Mouse (Mus musculus) small intestine, adult 2 months (tissue): ENCODE results near the gene Umod. TPM values are rescaled to one million over a fixed set of nuclear protein-coding genes. Genes with fewer than 3 reads are reported as not detected.
A peak's percentile ranks its signal among the peaks of the same experiment; 100 is the strongest.

Experiments used
- H3K27ac ChIP-seq: fragments of 200-500 bp; 2 replicates; pipeline ENCODE4 v1.5.1; 2012; ENCODE audit warnings: low read depth, low read length, control low read depth, inconsistent platforms; ENCODE audit not compliant: insufficient read depth
- H3K27me3 ChIP-seq: fragments of 200-500 bp; 2 replicates; pipeline ENCODE4 v1.6.1; 2012; ENCODE audit warnings: mild to moderate bottlenecking, moderate library complexity, low read length, inconsistent platforms; ENCODE audit not compliant: control insufficient read depth, insufficient read depth
- H3K36me3 ChIP-seq: fragments of 200-500 bp; 2 replicates; pipeline ENCODE4 v1.6.1; 2012; ENCODE audit warnings: mild to moderate bottlenecking, low read length, control low read depth, inconsistent platforms; ENCODE audit not compliant: control insufficient read depth, insufficient read depth
- H3K4me1 ChIP-seq: fragments of 200-500 bp; 2 replicates; pipeline ENCODE4 v1.6.1; 2012; ENCODE audit warnings: low read length, inconsistent platforms, mixed read lengths; ENCODE audit not compliant: control insufficient read depth, insufficient read depth, insufficient read length
- H3K4me3 ChIP-seq: fragments of 200-500 bp; 2 replicates; pipeline ENCODE4 v1.5.1; 2012; ENCODE audit warnings: low read depth, mild to moderate bottlenecking, control low read depth, inconsistent platforms, low read length, moderate library complexity
- CTCF ChIP-seq: fragments of 200-500 bp; IDR thresholded peaks from 2 replicates; pipeline ENCODE4 v1.5.1; 2012; ENCODE audit warnings: low read depth, mild to moderate bottlenecking, control low read depth, inconsistent platforms, low read length, moderate library complexity, mixed read lengths; ENCODE audit not compliant: insufficient replicate concordance, insufficient read length; ENCODE audit errors: extremely low read depth
- POLR2A ChIP-seq: fragments of 200-500 bp; IDR thresholded peaks from 2 replicates; pipeline ENCODE4 v1.6.1; 2012; ENCODE audit warnings: low read depth, mild to moderate bottlenecking, control low read depth, inconsistent platforms, low read length, moderate library complexity
- WGBS: fragments of 180-500 bp; shearing (Covaris S2); methylation state at CpG from one replicate; pipeline ENCODE4 v1.1.7; 2018; 5-methylcytosine and 5-hydroxymethylcytosine counted together
- polyA plus RNA-seq: library from polyadenylated mRNA; depleted of rRNA; stranded (reverse); fragments of >200 nt; gene quantifications from 2 replicates; pipeline ENCODE4 v1.2.3, GENCODE M21; 2012

Umod gene
- polyA plus RNA-seq, 1 experiment, result not detected

DNA sequence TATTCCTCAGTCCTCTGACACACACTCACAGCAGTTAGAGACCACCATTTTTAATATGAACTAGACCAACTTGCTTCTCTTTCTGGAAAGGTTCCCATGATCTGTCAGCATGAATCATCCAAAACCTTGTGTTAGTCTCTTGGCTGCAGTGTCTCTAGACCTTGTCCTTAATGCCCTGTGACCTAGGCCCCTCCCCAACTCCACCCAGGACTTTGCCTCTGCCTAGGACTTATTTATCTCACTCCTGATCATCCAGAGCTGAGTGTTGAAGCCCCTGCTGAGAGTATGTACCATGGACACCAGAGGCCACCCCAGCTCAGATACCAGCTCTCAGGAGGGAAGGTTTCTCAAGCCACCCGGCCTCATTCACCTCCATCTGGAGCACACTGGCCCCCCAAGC lies 43.3 kb upstream of the Umod start:
- H3K4me1 ChIP-seq, result peaks cover 37% of the 10 kb centered on the region; the same call in 1 of the 2 replicates
- no peak for TF ChIP-seq POLR2A
- TF ChIP-seq CTCF, result no peak
- 78% methylated on average over 1 of the region's 1 CpGs for WGBS
- H3K27me3 ChIP-seq, result no peaks in the 10 kb centered on the region
- H3K27ac ChIP-seq, result peak overlapping the region; percentile 96
- no peak overlapping the region for H3K4me3 ChIP-seq
- H3K36me3 ChIP-seq, result no peaks in the 10 kb centered on the region

DNA sequence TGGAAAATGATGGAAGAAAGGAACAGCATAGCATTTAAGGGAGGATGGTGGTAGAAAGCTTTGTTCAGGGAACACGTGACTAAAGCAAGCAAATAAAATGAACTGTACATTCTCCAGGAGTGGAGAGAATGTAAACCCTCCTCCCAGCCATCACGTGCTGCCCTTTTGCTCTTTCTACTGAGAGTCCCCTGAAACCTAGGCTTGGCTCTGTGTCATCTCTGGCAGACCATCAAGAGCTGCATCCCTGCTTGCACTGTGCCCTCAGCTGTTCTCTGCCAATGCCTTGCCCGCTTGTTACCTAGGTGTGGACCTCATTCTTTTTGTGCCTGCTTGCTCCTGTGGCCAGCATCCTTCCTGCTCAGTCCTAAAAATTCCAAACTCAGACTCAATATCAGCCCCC lies 42.7 kb upstream of the Umod start:
- 19% methylated on average over 3 of the region's 3 CpGs for WGBS
- no peak for TF ChIP-seq POLR2A
- TF ChIP-seq CTCF, result no peak
- Histone ChIP-seq H3K36me3 (no peaks in the 10 kb centered on the region), H3K27me3 (no peaks in the 10 kb centered on the region), H3K4me1 (peaks cover 36% of the 10 kb centered on the region; the same call in 1 of the 2 replicates), H3K4me3 (no peak overlapping the region), H3K27ac (peak overlapping the region; percentile 96)

GRCm38 (mm10) chr7:119519654-119520053 lies 40.6 kb upstream of the Umod start:
- H3K36me3 ChIP-seq, result no peaks in the 10 kb centered on the region
- H3K4me3 ChIP-seq, result no peak overlapping the region
- no peak overlapping the region for H3K27ac ChIP-seq
- peak; percentile 84; the same call in 1 of the 2 replicates for TF ChIP-seq CTCF
- TF ChIP-seq POLR2A, result no peak
- peaks cover 28% of the 10 kb centered on the region; the same call in 1 of the 2 replicates for H3K4me1 ChIP-seq
- 37% methylated on average over 5 of the region's 5 CpGs for WGBS
- H3K27me3 ChIP-seq, result no peaks in the 10 kb centered on the region

DNA sequence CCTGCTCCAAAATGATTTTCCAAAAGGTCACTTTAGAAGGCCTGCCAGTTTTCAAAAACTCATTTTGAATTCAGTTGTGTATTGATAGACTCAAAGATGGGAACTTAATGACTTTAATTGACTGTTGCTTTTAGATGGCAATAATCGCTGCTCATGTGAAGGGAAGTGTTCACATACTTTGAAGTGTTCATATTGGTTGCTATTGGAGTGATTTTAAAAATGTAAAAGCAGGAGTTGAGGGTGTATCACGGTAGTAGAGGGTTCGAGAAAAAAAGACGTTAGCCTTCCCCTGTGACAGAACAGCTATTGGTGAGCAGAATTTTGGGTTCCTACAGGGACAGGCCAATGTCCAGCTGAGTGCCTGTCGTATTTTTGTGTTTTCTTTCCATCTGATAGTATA lies 40.1 kb upstream of the Umod start, which contains the start of gene Acsm5:
Gene Acsm5, plus strand, starts transcription at position 301 of the 400 bp plus-strand sequence.
- no peaks in the 10 kb centered on the region for H3K27me3 ChIP-seq
- 69% methylated on average over 5 of the region's 5 CpGs for WGBS
- no peak within 1 kb of the TSS for H3K27ac ChIP-seq
- H3K4me1 ChIP-seq, result peaks cover 25% of the 10 kb centered on the region; the same call in 1 of the 2 replicates
- H3K36me3 ChIP-seq, result no peaks in the 10 kb centered on the region
- no peak for TF ChIP-seq CTCF
- TF ChIP-seq POLR2A, result no peak
- no peak within 1 kb of the TSS for H3K4me3 ChIP-seq

DNA sequence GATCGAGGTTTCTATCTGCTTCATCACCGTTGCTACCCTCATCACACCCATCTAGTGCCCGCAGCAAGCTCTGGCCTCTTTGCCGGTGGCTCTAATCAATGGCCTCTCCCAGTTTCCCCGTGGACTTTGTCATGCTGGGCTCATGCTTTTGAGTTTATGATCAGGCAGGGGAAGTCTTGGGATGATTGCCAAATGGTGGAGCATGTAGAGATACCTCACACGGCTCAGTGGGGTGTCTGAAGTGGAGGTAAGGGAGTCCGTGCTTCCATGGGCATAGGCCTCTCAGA lies 37.1 kb upstream of the Umod start:
- Histone ChIP-seq H3K4me1 (peaks cover 9% of the 10 kb centered on the region; the same call in 1 of the 2 replicates), H3K36me3 (no peaks in the 10 kb centered on the region), H3K4me3 (0 out of 2 replicates have a peak overlapping the region, but pooled peaks have one; percentile 1), H3K27me3 (no peaks in the 10 kb centered on the region), H3K27ac (peak overlapping the region; percentile 44; the same call in 1 of the 2 replicates)
- TF ChIP-seq CTCF (no peak), POLR2A (no peak)
- 21% methylated on average over 7 of the region's 7 CpGs for WGBS

- Histone ChIP-seq H3K4me3 (0 out of 2 replicates have a peak overlapping the region, but pooled peaks have one; percentile 1), H3K27me3 (no peaks in the 10 kb centered on the region), H3K27ac (peak overlapping the region; percentile 26), H3K4me1 (peaks cover 7% of the 10 kb centered on the region; the same call in 1 of the 2 replicates), H3K36me3 (no peaks in the 10 kb centered on the region)
- WGBS, result 31% methylated on average over 10 of the region's 10 CpGs
- TF ChIP-seq CTCF, result peak; percentile 51; the same call in 1 of the 2 replicates
- no peak for TF ChIP-seq POLR2A
Observed at GRCm38 (mm10) chr7:119515492-119516271, 36.6 kb upstream of the Umod start.

GRCm38 (mm10) chr7:119513056-119513455 lies 34.0 kb upstream of the Umod start:
- no peak overlapping the region for H3K27ac ChIP-seq
- H3K36me3 ChIP-seq, result no peaks in the 10 kb centered on the region
- 28% methylated on average over 7 of the region's 7 CpGs for WGBS
- peaks cover 7% of the 10 kb centered on the region; the same call in 1 of the 2 replicates for H3K4me1 ChIP-seq
- no peak overlapping the region for H3K4me3 ChIP-seq
- TF ChIP-seq CTCF, result peak; percentile 60; the same call in 1 of the 2 replicates
- no peak for TF ChIP-seq POLR2A
- H3K27me3 ChIP-seq, result no peaks in the 10 kb centered on the region

DNA sequence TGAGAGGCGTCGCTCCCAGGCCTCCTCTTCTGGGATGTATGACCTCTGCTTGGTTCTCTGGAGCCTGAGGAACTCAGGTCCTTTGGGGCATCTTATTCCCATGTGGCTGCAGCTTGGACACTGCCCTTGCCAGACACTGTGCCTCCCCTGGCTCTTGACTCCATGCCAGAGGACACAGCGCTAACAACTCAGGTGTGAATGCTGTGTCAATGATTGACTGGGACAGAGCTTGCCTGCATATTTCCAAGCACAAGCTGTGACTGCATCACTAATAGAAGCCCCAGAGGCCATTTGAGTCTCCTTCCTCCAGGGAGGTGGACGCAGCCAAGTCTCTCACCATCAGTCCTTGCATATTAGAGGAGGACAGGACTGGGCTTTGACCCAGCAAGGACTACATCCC lies 32.1 kb upstream of the Umod start:
- WGBS, result 63% methylated on average over 4 of the region's 4 CpGs

More for the DNA sequence above, 32.1 kb upstream of the Umod start:
- Histone ChIP-seq H3K27me3 (no peaks in the 10 kb centered on the region), H3K36me3 (no peaks in the 10 kb centered on the region), H3K4me3 (no peak overlapping the region), H3K4me1 (peaks cover 7% of the 10 kb centered on the region; the same call in 1 of the 2 replicates), H3K27ac (no peak overlapping the region)
- no peak for TF ChIP-seq CTCF
- TF ChIP-seq POLR2A, result no peak
